Mouse (Mus musculus) left cerebral cortex, postnatal 4 days (tissue): Measurements from ENCODE around the gene Gm10644. TPM values are rescaled to one million over a fixed set of nuclear protein-coding genes. Genes with fewer than 3 reads are reported as not detected.

ENCODE experiments used
- DNase-seq: peaks from one replicate; pipeline ENCODE4 v3.0.0-alpha.2; 2022
- intact Hi-C: fragments of 180-260 bp; cut with DNase I; formaldehyde crosslinking; loops from one replicate; pipeline ENCODE4 v1.15.1; 2025
- microRNA-seq: library from miRNA; unstranded; fragments of <30 nt; microRNA quantifications from one replicate; pipeline ENCODE4 v1.2.0, GENCODE M21; 2022
- total RNA-seq, 2 experiments: library from RNA; stranded (reverse); gene quantifications; 2 replicates each; pipeline ENCODE4 v1.2.3; 2021

Gm10644 gene
- total RNA-seq, 2 experiments from 2014 or later: 0.20 to 0.26 TPM

DNA sequence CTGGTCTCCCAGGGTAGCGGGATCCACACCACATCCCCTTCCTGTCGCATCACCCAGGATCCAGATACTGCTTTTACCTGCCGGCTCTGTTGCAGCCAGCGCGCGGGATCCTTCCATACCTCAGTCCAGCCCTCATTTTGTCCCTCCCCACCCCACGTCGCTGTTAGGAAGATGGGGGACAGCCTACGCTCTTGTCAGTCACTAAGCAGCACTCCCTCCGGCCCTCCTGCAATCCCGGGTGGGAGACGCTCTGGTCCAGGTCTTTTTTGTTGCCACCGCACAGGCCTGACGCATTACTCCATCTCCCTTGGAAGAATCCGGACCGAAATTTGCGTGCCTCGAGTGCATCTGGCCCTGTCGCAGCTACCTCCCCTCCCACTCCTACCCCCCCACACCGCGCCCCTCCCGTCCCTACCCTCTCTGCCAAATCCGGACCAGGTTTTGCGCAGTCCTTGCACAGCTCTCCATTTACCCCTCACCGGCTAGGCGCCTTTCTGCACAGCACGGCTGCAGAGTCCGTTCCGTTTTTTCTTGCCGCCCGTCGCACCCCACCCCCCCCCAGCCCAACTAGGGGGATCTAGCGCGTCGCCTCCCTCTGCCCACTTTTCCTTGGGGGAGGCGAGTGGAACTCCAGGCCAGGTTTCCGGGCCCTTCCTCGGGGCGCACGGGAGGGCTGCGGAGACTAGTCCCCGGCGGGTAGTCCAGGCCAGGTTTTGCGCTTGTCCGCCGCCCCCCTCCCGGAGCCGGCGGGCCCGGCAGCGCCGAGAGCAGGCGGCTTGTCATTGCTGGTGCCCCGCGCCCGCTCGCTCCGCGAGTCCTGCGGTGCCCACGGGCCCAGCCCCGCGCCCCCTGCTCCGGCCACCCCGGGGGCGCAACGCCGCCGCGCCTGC is 55.4 kb downstream of the Gm10644 start, which contains the start of gene Adgrl1:
Adgrl1 (plus strand) TSS at position 743 of the 890 bp plus-strand sequence.
- intact Hi-C loops: loop anchor here (5.0 kb wide), 1 partner anchor 117 kb away; no protein-coding TSS in a partner anchor
- peak; percentile 98 for DNase-seq

DNA sequence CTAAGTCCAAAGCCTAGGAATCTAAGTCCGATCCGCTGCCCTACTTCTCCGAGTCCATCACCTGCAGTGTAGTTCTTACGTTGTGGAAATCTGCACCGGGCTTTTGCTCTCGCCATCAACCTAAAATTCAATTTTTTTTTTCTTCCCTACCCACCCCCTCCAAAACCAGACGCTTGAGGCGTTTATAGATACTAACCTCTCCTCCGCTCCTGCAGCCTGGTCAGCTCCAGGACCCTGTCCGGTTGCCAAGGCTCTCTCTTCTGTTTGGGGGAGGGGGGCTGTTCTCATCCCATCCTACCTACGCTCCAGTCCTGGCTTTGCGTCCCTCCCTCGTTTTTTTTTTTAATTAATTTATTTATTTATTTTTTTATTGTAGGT is 56.0 kb downstream of the Gm10644 start:
- peak; percentile 91 for DNase-seq
- intact Hi-C loops: loop anchor here (5.0 kb wide), 1 partner anchor 117 kb away; no protein-coding TSS in a partner anchor

DNA sequence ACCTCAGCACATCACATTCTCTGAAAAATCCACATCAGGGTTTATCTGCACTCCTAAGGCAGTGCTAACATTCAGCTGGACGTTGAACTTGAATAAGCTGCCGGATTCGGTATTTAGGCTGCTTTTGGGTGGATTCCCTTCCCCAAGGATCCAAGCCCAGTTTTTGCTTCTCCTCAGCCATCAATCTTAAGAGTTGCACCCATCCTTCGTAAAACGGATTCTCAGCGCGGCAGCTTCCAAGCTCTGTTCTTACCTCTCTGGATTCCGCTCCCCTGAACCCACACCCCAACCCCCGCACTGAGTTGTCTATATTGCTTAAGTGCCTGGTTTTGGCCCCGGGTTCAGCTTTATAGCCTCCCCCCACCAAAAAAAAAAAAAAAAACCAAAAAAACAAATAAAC is 56.5 kb downstream of the Gm10644 start:
- peak; percentile 30 for DNase-seq
- intact Hi-C loops: loop anchor here (5.0 kb wide), 1 partner anchor 116 kb away; no protein-coding TSS in a partner anchor

DNA sequence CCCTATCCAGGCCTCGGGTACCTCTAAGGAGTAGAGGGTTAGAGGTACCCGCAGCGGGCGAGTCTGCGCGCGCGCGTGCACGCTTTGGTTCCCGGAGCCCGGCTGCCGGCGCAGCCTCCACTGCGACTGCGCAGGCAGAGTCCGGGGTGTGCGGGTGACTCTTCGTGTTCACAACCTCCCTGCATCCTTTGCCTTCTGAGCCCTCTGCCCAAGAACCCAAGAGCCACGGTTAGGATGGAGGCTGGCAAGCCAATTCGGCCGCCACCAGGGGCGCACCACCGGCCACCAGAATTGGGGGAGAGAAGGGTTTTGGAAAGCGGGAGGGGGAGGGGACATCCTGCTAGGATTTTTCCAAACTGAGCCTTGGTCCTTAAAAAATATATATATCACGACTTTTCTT is 57.8 kb downstream of the Gm10644 start:
- intact Hi-C loops: loop anchor here (5.0 kb wide), 1 partner anchor 115 kb away; no protein-coding TSS in a partner anchor
- peak; percentile 83 for DNase-seq

DNA sequence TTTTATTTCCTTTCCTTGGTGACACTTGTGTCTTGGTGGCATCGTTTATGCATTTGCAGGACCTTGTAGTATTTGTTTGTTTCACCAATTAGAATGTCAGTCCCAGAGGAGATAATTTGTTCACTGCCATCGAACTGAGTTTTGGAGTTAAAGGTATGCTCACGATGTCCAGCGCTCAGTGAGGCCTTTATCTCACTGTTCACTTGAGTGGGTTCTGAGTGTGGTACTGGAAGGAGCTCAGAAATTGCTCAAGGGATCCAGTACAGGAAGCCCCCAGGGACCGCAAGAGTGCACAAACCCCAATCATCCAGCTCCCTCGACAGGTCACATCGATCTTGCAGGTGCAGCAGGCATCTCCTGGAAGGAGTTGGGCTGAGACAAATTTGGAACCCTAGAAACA is 58.5 kb downstream of the Gm10644 start:
- intact Hi-C loops: loop anchor here (5.0 kb wide), 1 partner anchor 114 kb away; no protein-coding TSS in a partner anchor
- DNase-seq: no peak

DNA sequence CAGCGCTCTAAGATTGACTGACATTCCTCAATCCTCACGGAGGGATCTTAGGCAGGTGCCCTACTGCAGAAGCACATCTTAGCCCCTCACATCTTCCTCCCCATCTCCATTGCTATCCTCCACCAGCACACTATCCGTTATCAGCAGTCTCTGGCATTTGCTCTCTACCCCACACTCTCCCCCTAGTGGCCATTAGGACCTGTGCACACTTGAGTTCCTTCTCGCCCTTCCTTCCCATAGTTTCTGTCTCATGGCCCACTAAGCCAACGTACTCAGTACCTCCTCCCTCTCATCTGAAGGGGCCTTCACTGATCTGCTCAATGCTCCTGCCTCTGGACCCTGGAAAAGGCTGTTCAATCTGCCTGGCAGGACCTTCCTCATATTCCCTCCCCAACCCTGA is 59.1 kb downstream of the Gm10644 start:
- DNase-seq: no peak
- intact Hi-C loops: loop anchor here (5.0 kb wide), 1 partner anchor 114 kb away; no protein-coding TSS in a partner anchor

DNA sequence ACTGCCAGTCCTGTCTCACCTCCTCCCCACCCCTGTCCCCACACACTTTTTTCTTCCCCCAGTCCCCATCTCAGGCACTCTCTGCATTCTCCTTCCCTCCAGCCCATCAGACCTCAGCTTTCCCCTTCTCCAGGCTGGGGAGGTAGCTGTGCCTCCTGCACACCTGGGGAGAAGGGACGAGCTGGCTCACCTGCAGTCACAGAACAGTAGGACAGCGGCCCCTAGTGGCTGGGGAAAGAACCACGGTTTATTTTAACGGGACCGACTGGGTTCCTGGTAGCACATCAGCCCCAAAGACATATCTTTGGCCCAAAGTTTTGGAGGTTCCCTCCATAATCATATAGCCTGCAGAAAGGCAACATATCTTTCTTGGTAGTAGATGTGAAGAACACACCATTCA is 61.1 kb downstream of the Gm10644 start:
- intact Hi-C loops: no loop called here
- peak; percentile 76 for DNase-seq

DNA sequence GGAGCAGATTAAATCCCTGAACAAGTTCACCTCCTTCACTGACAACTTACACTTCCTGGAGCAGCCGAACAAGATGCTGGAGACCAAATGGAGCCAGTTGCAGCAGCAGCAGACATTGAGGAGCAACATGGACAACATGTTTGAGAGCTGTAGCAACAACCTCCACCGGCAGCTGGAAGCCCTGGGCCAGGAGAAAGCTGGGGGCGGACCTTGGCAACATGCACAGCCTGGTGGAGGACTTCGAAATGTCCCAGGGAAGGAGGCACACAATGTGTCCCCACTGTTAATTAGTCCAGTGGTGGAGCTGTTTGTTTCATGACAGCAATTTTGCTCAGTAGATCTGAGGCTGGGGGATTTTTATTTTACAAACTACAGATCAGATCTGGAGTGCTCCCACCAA is 62.9 kb downstream of the Gm10644 start:
- intact Hi-C loops: no loop called here
- no peak for DNase-seq

DNA sequence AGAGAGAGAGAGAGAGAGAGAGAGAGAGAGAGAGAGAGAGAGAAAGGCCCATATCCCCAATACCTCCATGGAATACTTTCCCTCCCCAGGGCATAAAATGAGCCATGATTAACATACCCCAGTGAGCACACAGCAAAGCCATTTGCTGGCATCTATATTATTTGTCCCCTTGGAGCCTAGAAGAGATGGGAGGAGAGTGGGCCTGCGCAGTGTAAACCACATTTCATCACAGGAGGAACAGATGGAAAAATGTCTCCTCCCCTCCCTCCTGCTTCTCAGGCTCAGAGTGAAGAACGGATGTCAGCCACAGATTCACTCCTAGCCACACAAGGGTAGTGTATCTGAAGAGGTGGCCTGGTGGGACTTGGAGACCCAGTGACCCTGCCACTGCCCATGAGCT is 66.6 kb downstream of the Gm10644 start:
- intact Hi-C loops: no loop called here
- DNase-seq: no peak

Small RNA genes lying within 50 kb of the gene (microRNA-seq; reads per million reads assigned to microRNA genes)
- not detected for gene Gm44330
- not detected for gene Gm44450

Other genes with a start within 250 kb of the Gm10644 start
- 10 to 100 TPM; 39.1 to 39.7 TPM for gene Ddx39, start 240.0 kb downstream of the Gm10644 start, total RNA-seq
- 10 to 100 TPM in 1 of 2 experiments, 1 to 10 TPM in 1; 9.4 to 11.5 TPM for gene Adgre5, start 213.9 kb downstream of the Gm10644 start, total RNA-seq
- 100 to 1,000 TPM; 398 to 418 TPM for gene Adgrl1, start 55.1 kb downstream of the Gm10644 start, total RNA-seq
- 1 to 10 TPM; 2.5 to 2.7 TPM for gene Asf1b, start 302 bp upstream of the Gm10644 start, total RNA-seq
- 100 to 1,000 TPM; 199 to 209 TPM for gene Prkaca, start 17.8 kb upstream of the Gm10644 start, total RNA-seq
- 10 to 100 TPM; 82.8 to 83.9 TPM for gene Samd1, start 42.5 kb upstream of the Gm10644 start, total RNA-seq
- 1 to 10 TPM in 1 of 2 experiments, under 1 TPM in 1; 0.46 to 1.1 TPM for gene 1700067K01Rik, start 46.3 kb upstream of the Gm10644 start, total RNA-seq
- gene 2210011C24Rik, start 57.0 kb upstream of the Gm10644 start, total RNA-seq: not detected
- gene Palm3, start 66.3 kb upstream of the Gm10644 start, total RNA-seq: 10 to 100 TPM; 13.2 to 15.5 TPM
- 1 to 10 TPM; 1.5 to 1.6 TPM for gene Il27ra, start 87.4 kb upstream of the Gm10644 start, total RNA-seq
- gene Rln3, start 89.8 kb upstream of the Gm10644 start, total RNA-seq: not detected
- 1 to 10 TPM; 3.3 to 4.0 TPM for gene Gm10643, start 109.9 kb upstream of the Gm10644 start, total RNA-seq
- gene Rfx1, start 111.6 kb upstream of the Gm10644 start, total RNA-seq: 10 to 100 TPM; 26.1 to 28.5 TPM
- 10 to 100 TPM; 49.1 to 49.7 TPM for gene Dcaf15, start 149.6 kb upstream of the Gm10644 start, total RNA-seq
- gene Podnl1, start 170.8 kb upstream of the Gm10644 start, total RNA-seq: not detected
- gene Cc2d1a, start 192.7 kb upstream of the Gm10644 start, total RNA-seq: 10 to 100 TPM; 74.9 to 80.8 TPM
- 1 to 10 TPM; 1.7 to 2.1 TPM for gene 4930432K21Rik, start 192.8 kb upstream of the Gm10644 start, total RNA-seq
- gene Nanos3, start 230.0 kb upstream of the Gm10644 start, total RNA-seq: 10 to 100 TPM in 1 of 2 experiments, 1 to 10 TPM in 1; 8.1 to 11.4 TPM